Mouse (Mus musculus): ENCODE measurements at regions not wholly inside any gene's neighbourhood (a gene's known extent, or its start where the extent isn't known, plus 50 kb on each side); places are given as distances from the start of the nearest gene placed in this dataset.

- Histone ChIP-seq H3K4me3 (no peak overlapping the region), H3K9me3 (replicated peaks) (no peaks in the 10 kb centered on the region), H3K27ac (ENCODE audit: poor library complexity, severe bottlenecking) (no peak overlapping the region), H3K9ac (no peak overlapping the region), H3K4me1 (replicated peaks) (no peaks in the 10 kb centered on the region), H3K4me2 (no peak overlapping the region), H3K27me3 (replicated peaks) (no peaks in the 10 kb centered on the region), H3K36me3 (no peaks in the 10 kb centered on the region)
- WGBS = 69% methylated on average over 3 of the region's 3 CpGs
- no peak for ATAC-seq (ENCODE audit: insufficient number of reproducible peaks, low FRiP score)
These were observed 352.4 kb downstream of the Prdm2 start for GRCm38 (mm10) chr4:142860441-142860840.

GRCm38 (mm10) chr4:142856626-142857025, 356.2 kb downstream of the Prdm2 start:
- H3K27ac ChIP-seq (ENCODE audit: poor library complexity, severe bottlenecking) = no peak overlapping the region
- H3K27me3 ChIP-seq (replicated peaks) = no peaks in the 10 kb centered on the region
- H3K9me3 ChIP-seq (replicated peaks) = no peaks in the 10 kb centered on the region
- WGBS = 63% methylated on average over 6 of the region's 6 CpGs
- H3K4me1 ChIP-seq (replicated peaks) = no peaks in the 10 kb centered on the region
- ATAC-seq (ENCODE audit: insufficient number of reproducible peaks, low FRiP score) = peak; percentile 53; the same call in 1 of the 2 replicates
- no peak overlapping the region for H3K4me3 ChIP-seq
- no peak overlapping the region for H3K9ac ChIP-seq
- H3K36me3 ChIP-seq = no peaks in the 10 kb centered on the region
- H3K4me2 ChIP-seq = no peak overlapping the region

DNA sequence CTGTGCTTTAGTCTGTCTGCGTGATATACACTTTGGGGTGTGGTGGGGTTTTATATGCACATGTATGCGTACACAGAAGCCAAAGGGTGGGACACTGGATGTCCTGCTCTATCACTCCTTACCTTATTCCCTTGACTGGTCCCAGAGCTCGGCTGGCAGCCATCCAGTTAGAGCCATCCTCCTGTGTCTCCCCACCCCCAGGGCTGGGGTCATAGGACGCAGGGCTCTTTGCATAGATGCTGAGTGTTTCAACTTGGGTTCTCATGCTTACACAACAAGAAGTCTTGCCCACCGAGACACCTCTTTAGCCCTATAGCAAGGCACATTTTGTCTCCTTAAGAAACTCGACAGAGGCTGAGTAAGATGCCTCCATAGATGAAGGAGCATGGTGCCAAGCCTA, 357.2 kb downstream of the Prdm2 start:
- Histone ChIP-seq H3K4me2 (no peak overlapping the region), H3K27me3 (replicated peaks) (no peaks in the 10 kb centered on the region), H3K4me1 (replicated peaks) (no peaks in the 10 kb centered on the region), H3K9me3 (replicated peaks) (no peaks in the 10 kb centered on the region), H3K27ac (ENCODE audit: poor library complexity, severe bottlenecking) (no peak overlapping the region), H3K36me3 (no peaks in the 10 kb centered on the region), H3K4me3 (no peak overlapping the region), H3K9ac (no peak overlapping the region)
- ATAC-seq (ENCODE audit: insufficient number of reproducible peaks, low FRiP score) = no peak
- WGBS = 77% methylated on average over 6 of the region's 6 CpGs

- no peaks in the 10 kb centered on the region for H3K27me3 ChIP-seq (replicated peaks)
- no peaks in the 10 kb centered on the region for H3K36me3 ChIP-seq
- no peak overlapping the region for H3K4me3 ChIP-seq
- no peaks in the 10 kb centered on the region for H3K9me3 ChIP-seq (replicated peaks)
- H3K4me1 ChIP-seq (replicated peaks) = no peaks in the 10 kb centered on the region
- 87% methylated on average over 15 of the region's 15 CpGs for whole genome bisulfite sequencing
- no peak for ATAC-seq (ENCODE audit: insufficient number of reproducible peaks, low FRiP score)
- no peak overlapping the region for H3K4me2 ChIP-seq
- H3K27ac ChIP-seq (ENCODE audit: poor library complexity, severe bottlenecking) = no peak overlapping the region
- H3K9ac ChIP-seq = no peak overlapping the region
These were observed 358.9 kb downstream of the Prdm2 start for GRCm38 (mm10) chr4:142853924-142854323.

- ATAC-seq (ENCODE audit: insufficient number of reproducible peaks, low FRiP score) = peak; percentile 63
- Histone ChIP-seq H3K9ac (no peak overlapping the region), H3K9me3 (replicated peaks) (no peaks in the 10 kb centered on the region), H3K27ac (ENCODE audit: poor library complexity, severe bottlenecking) (no peak overlapping the region), H3K4me3 (no peak overlapping the region), H3K36me3 (no peaks in the 10 kb centered on the region), H3K27me3 (replicated peaks) (no peaks in the 10 kb centered on the region), H3K4me2 (no peak overlapping the region), H3K4me1 (replicated peaks) (0 out of 2 replicates have a peak, but pooled peaks cover 8% of the 10 kb centered on the region)
- 44% methylated on average over 6 of the region's 6 CpGs for WGBS
These were observed 367.6 kb downstream of the Prdm2 start for GRCm38 (mm10) chr4:142845066-142845696.

DNA sequence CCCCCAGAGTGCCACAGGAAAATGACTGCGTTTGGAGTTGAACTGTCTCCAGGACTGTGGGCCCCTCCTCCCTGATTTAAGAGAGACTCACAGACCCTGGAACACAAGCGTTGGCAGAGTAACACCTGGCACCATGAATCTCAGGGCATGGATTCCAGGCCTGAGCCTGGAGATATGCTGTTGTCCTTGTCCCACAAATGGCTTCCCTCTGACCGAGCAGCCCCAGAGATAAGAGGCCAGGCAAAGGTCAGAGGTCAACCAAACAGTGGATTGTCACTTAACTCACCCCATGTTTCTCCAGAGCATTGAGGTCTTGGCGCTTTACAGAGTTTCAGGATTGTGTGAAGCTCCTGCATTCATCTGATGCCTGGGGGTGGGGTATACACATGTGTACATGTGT, 373.3 kb downstream of the Prdm2 start:
- Histone ChIP-seq H3K36me3 (no peaks in the 10 kb centered on the region), H3K27me3 (replicated peaks) (no peaks in the 10 kb centered on the region), H3K4me1 (replicated peaks) (peaks cover 9% of the 10 kb centered on the region; the same call in 1 of the 2 replicates), H3K9ac (no peak overlapping the region), H3K4me3 (no peak overlapping the region), H3K9me3 (replicated peaks) (no peaks in the 10 kb centered on the region), H3K4me2 (no peak overlapping the region), H3K27ac (ENCODE audit: poor library complexity, severe bottlenecking) (no peak overlapping the region)
- WGBS = 26% methylated on average over 4 of the region's 4 CpGs
- no peak for ATAC-seq (ENCODE audit: insufficient number of reproducible peaks, low FRiP score)

- Histone ChIP-seq H3K4me2 (no peak overlapping the region), H3K27me3 (replicated peaks) (no peaks in the 10 kb centered on the region), H3K36me3 (no peaks in the 10 kb centered on the region), H3K27ac (ENCODE audit: poor library complexity, severe bottlenecking) (no peak overlapping the region), H3K4me1 (replicated peaks) (peaks cover 7% of the 10 kb centered on the region; the same call in 1 of the 2 replicates), H3K4me3 (no peak overlapping the region), H3K9ac (no peak overlapping the region), H3K9me3 (replicated peaks) (no peaks in the 10 kb centered on the region)
- WGBS = 56% methylated on average over 4 of the region's 4 CpGs
- ATAC-seq (ENCODE audit: insufficient number of reproducible peaks, low FRiP score) = no peak
These were observed 374.3 kb downstream of the Prdm2 start for GRCm38 (mm10) chr4:142838363-142838964.

- Histone ChIP-seq H3K9ac (no peak overlapping the region), H3K27me3 (replicated peaks) (no peaks in the 10 kb centered on the region), H3K4me1 (replicated peaks) (peaks cover 7% of the 10 kb centered on the region; the same call in 1 of the 2 replicates), H3K4me3 (no peak overlapping the region), H3K36me3 (no peaks in the 10 kb centered on the region), H3K4me2 (no peak overlapping the region), H3K27ac (ENCODE audit: poor library complexity, severe bottlenecking) (no peak overlapping the region), H3K9me3 (replicated peaks) (no peaks in the 10 kb centered on the region)
- WGBS = 64% methylated on average over 4 of the region's 4 CpGs
- ATAC-seq (ENCODE audit: insufficient number of reproducible peaks, low FRiP score) = no peak
These were observed 375.2 kb downstream of the Prdm2 start for GRCm38 (mm10) chr4:142837636-142838035.

GRCm38 (mm10) chr4:142829711-142830110, 383.1 kb downstream of the Prdm2 start:
- Histone ChIP-seq H3K27ac (ENCODE audit: poor library complexity, severe bottlenecking) (no peak overlapping the region), H3K36me3 (no peaks in the 10 kb centered on the region), H3K4me3 (no peak overlapping the region), H3K4me2 (no peak overlapping the region), H3K4me1 (replicated peaks) (no peaks in the 10 kb centered on the region; the same call in 1 of the 2 replicates), H3K27me3 (replicated peaks) (no peaks in the 10 kb centered on the region), H3K9me3 (replicated peaks) (no peaks in the 10 kb centered on the region), H3K9ac (no peak overlapping the region)
- no peak for ATAC-seq (ENCODE audit: insufficient number of reproducible peaks, low FRiP score)
- WGBS = 80% methylated on average over 7 of the region's 7 CpGs

DNA sequence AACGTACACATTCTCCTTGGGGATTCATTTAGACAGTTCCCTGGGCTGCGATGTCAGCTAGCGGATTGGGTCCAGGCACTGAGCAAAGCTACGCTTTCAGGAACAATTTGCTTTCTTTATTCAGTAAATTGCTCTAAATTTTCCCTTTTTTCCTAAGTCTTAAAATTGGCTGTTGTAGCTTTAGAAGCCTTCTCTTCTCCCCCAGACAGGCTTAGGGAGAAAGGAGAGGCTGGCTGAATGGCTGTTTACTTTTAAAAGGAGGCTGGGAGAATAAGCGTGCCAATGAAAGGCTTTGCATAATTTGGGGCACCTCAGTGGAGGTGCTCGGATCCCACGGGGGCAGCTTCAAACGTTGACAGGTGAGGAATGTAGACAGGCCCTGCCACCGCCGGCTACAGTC, 383.8 kb downstream of the Prdm2 start:
- Histone ChIP-seq H3K9me3 (replicated peaks) (no peaks in the 10 kb centered on the region), H3K4me1 (replicated peaks) (no peaks in the 10 kb centered on the region; the same call in 1 of the 2 replicates), H3K27me3 (replicated peaks) (no peaks in the 10 kb centered on the region), H3K36me3 (no peaks in the 10 kb centered on the region), H3K4me2 (no peak overlapping the region), H3K4me3 (no peak overlapping the region), H3K27ac (ENCODE audit: poor library complexity, severe bottlenecking) (no peak overlapping the region), H3K9ac (no peak overlapping the region)
- 38% methylated on average over 10 of the region's 10 CpGs for WGBS
- ATAC-seq (ENCODE audit: insufficient number of reproducible peaks, low FRiP score) = no peak

GRCm38 (mm10) chr4:142826250-142826893, 386.4 kb downstream of the Prdm2 start:
- no peaks in the 10 kb centered on the region; the same call in 1 of the 2 replicates for H3K4me1 ChIP-seq (replicated peaks)
- 67% methylated on average over 13 of the region's 13 CpGs for WGBS
- no peak overlapping the region for H3K9ac ChIP-seq
- H3K36me3 ChIP-seq = no peaks in the 10 kb centered on the region
- no peak overlapping the region for H3K4me2 ChIP-seq
- H3K27ac ChIP-seq (ENCODE audit: poor library complexity, severe bottlenecking) = no peak overlapping the region
- ATAC-seq (ENCODE audit: insufficient number of reproducible peaks, low FRiP score) = no peak
- no peak overlapping the region for H3K4me3 ChIP-seq
- H3K9me3 ChIP-seq (replicated peaks) = no peaks in the 10 kb centered on the region
- no peaks in the 10 kb centered on the region for H3K27me3 ChIP-seq (replicated peaks)

All from heart, embryonic 12.5 days (tissue).